Mouse (Mus musculus) megakaryocyte, embryonic 14.5 days (primary cell): ENCODE results near the gene Gpx7.

Experiments used
- FLI1 ChIP-seq: IDR thresholded peaks from 2 replicates; pipeline ENCODE4 v1.6.1; 2012; ENCODE audit warnings: low read length, inconsistent platforms, mixed read lengths
- GATA1 ChIP-seq: IDR thresholded peaks from 3 replicates; pipeline ENCODE4 v1.6.1; 2012; ENCODE audit warnings: mixed read lengths, low read length, inconsistent platforms, borderline replicate concordance

DNA sequence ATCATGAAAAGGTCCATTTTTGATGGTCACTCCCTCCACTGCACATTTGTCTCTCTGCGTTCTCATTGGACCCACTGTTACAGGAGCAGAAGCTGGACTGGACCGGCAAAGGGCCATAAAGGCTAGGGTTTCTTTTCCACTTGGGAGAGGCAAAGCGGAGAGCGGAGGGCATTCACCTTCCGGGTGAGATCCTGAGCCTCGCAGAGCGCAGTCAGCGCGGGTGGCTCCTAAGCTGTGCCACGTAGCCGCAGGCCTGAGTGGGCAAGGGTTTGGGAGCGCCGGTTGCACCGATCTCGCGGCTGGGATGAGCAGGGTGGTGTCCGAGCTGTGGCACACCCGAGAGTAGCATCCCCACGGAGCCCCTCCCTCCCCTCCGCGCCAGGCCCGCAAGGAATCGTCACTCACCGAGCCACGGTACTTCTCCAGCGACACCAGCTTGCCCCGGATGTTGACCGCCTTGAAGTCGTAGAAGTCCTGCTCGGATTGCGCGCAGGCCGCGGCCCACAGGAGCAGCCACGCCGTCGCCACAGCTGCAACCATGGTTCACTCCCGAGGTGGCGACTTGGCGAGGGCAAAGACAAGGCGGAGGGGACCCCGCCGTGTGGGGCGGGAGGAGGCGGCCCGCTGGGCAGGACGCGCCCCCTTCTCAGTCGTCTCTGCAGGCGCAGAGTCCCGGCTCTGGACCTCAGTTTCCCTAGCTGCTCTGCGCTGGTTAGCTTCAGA lies 462 bp downstream of the Gpx7 start:
- TF ChIP-seq FLI1 (no peak), GATA1 (no peak)
